Mouse (Mus musculus) olfactory bulb, adult 2 months (tissue): Measurements from ENCODE around the gene Alkbh3.

Experiments used
- CTCF ChIP-seq: fragments of 200-500 bp; IDR thresholded peaks from 2 replicates; pipeline ENCODE4 v1.5.1; 2012; ENCODE audit warnings: low read depth, mild to moderate bottlenecking, low read length, moderate library complexity; ENCODE audit not compliant: insufficient read depth
- POLR2A ChIP-seq: fragments of 200-500 bp; IDR thresholded peaks from 2 replicates; pipeline ENCODE4 v1.6.1; 2012; ENCODE audit warnings: mild to moderate bottlenecking, low read depth, low read length, moderate library complexity; ENCODE audit not compliant: insufficient read depth

GRCm38 (mm10) chr2:93959346-93959745 is 51.3 kb downstream of the Alkbh3 start:
- TF ChIP-seq CTCF (no peak), POLR2A (no peak)
